Mouse (Mus musculus) ovary, postnatal 10 days (tissue): ENCODE measurements around the gene Cfap58.

Experiments used
- DNase-seq: peaks from one replicate; pipeline ENCODE4 v3.0.0; 2022; ENCODE audit warnings: low spot score

Cfap58 gene

GRCm38 (mm10) chr19:47937443-47938406, at the start of gene Cfap58:
TSS of gene Cfap58 (plus strand) at chr19:47937675.
- peak; percentile 10 for DNase-seq

GRCm38 (mm10) chr19:47888037-47888436, 49.4 kb upstream of the Cfap58 start:
- no peak for DNase-seq

- no peak for DNase-seq
Observed at GRCm38 (mm10) chr19:47890489-47891130, 46.9 kb upstream of the Cfap58 start.

GRCm38 (mm10) chr19:47891562-47892312, 45.7 kb upstream of the Cfap58 start:
- DNase-seq: no peak

GRCm38 (mm10) chr19:47893092-47893491, 44.4 kb upstream of the Cfap58 start:
- no peak for DNase-seq

GRCm38 (mm10) chr19:47898472-47899079, 38.9 kb upstream of the Cfap58 start:
- DNase-seq: no peak

GRCm38 (mm10) chr19:47900012-47900411, 37.5 kb upstream of the Cfap58 start:
- DNase-seq: no peak

GRCm38 (mm10) chr19:47900558-47900957, 36.9 kb upstream of the Cfap58 start:
- no peak for DNase-seq

- DNase-seq: no peak
Observed at GRCm38 (mm10) chr19:47902316-47903201, 34.9 kb upstream of the Cfap58 start.

GRCm38 (mm10) chr19:47903679-47904078, 33.8 kb upstream of the Cfap58 start:
- no peak for DNase-seq

- no peak for DNase-seq
Observed at GRCm38 (mm10) chr19:47905081-47905480, 32.4 kb upstream of the Cfap58 start.

GRCm38 (mm10) chr19:47905603-47906002, 31.9 kb upstream of the Cfap58 start:
- DNase-seq: no peak

GRCm38 (mm10) chr19:47907596-47907995, 29.9 kb upstream of the Cfap58 start:
- no peak for DNase-seq

- no peak for DNase-seq
Observed at GRCm38 (mm10) chr19:47908961-47909371, 28.5 kb upstream of the Cfap58 start.

- no peak for DNase-seq
Observed at GRCm38 (mm10) chr19:47909387-47910116, 27.9 kb upstream of the Cfap58 start.

GRCm38 (mm10) chr19:47910117-47910618, 27.3 kb upstream of the Cfap58 start:
- no peak for DNase-seq

- no peak for DNase-seq
Observed at GRCm38 (mm10) chr19:47910751-47911150, 26.7 kb upstream of the Cfap58 start.

- no peak for DNase-seq
Observed at GRCm38 (mm10) chr19:47913344-47913743, 24.1 kb upstream of the Cfap58 start.

GRCm38 (mm10) chr19:47914191-47914590, 23.3 kb upstream of the Cfap58 start:
- no peak for DNase-seq

GRCm38 (mm10) chr19:47915251-47915650, 22.2 kb upstream of the Cfap58 start:
- no peak for DNase-seq
